Mouse (Mus musculus): ENCODE data around the gene Mdfic. TPM values are rescaled to one million over a fixed set of nuclear protein-coding genes. Genes with fewer than 3 reads are reported as not detected.
A peak's percentile ranks its signal among the peaks of the same experiment; 100 is the strongest.
"Not testable (repeated sequence)": the region's sequence is repeated elsewhere in the genome, so short reads cannot be mapped to it uniquely, and the experiment has no call there.

Gene Mdfic
- 4.0 and 4.4 TPM in 2 replicates for polyA plus RNA-seq (2016; fragmentation: Nextera tagmentation; extraction: Ambion mirVana)

- no peak for DNase-seq (ENCODE audit: low spot score)
- H3K9me3 ChIP-seq (replicated peaks) = no peaks in the 10 kb centered on the region
- peak within 1 kb of the TSS; percentile 76 for H3K4me3 ChIP-seq
- 0 out of 2 replicates have a peak, but pooled peaks cover 5% of the 10 kb centered on the region for H3K27me3 ChIP-seq (ENCODE audit: low read depth, poor library complexity, severe bottlenecking)
- WGBS = under 1% methylated on average over 16 of the region's 16 CpGs
- peaks cover 15% of the 10 kb centered on the region for H3K4me1 ChIP-seq
- H3K27ac ChIP-seq (replicated peaks) = peak within 1 kb of the TSS; percentile 92
- no peaks in the 10 kb centered on the region for H3K36me3 ChIP-seq
Observed at GRCm38 (mm10) chr6:15720461-15720817, at the start of gene Mdfic. Gene Mdfic, plus strand, starts transcription at chr6:15720661.

GRCm38 (mm10) chr6:15671364-15671763 lies 49.1 kb upstream of the Mdfic start:
- H3K4me3 ChIP-seq = no peak overlapping the region
- DNase-seq (ENCODE audit: low spot score) = no peak
- 0 out of 2 replicates have a peak, but pooled peaks cover 3% of the 10 kb centered on the region for H3K9me3 ChIP-seq (replicated peaks)

GRCm38 (mm10) chr6:15710080-15710479 lies 10.4 kb upstream of the Mdfic start:
- WGBS = 93% methylated on average over 4 of the region's 4 CpGs
- no peaks in the 10 kb centered on the region for H3K27me3 ChIP-seq (ENCODE audit: low read depth, poor library complexity, severe bottlenecking)
- no peaks in the 10 kb centered on the region for H3K36me3 ChIP-seq
- H3K27ac ChIP-seq (replicated peaks) = no peak overlapping the region
- DNase-seq (ENCODE audit: low spot score) = no peak
- H3K4me1 ChIP-seq = peaks cover 3% of the 10 kb centered on the region; the same call in 1 of the 2 replicates
- H3K9me3 ChIP-seq (replicated peaks) = no peaks in the 10 kb centered on the region
- H3K4me3 ChIP-seq = no peak overlapping the region

More at GRCm38 (mm10) chr6:15671364-15671763, 49.1 kb upstream of the Mdfic start:
- Histone ChIP-seq H3K27me3 (ENCODE audit: low read depth, poor library complexity, severe bottlenecking) (no peaks in the 10 kb centered on the region), H3K36me3 (no peaks in the 10 kb centered on the region), H3K27ac (replicated peaks) (no peak overlapping the region), H3K4me1 (no peaks in the 10 kb centered on the region)

GRCm38 (mm10) chr6:15710706-15711105 lies 9.8 kb upstream of the Mdfic start:
- WGBS = 87% methylated on average over 7 of the region's 7 CpGs
- no peaks in the 10 kb centered on the region for H3K9me3 ChIP-seq (replicated peaks)
- H3K27ac ChIP-seq (replicated peaks) = no peak overlapping the region
- H3K4me3 ChIP-seq = no peak overlapping the region
- no peaks in the 10 kb centered on the region for H3K27me3 ChIP-seq (ENCODE audit: low read depth, poor library complexity, severe bottlenecking)
- DNase-seq (ENCODE audit: low spot score) = no peak
- peaks cover 3% of the 10 kb centered on the region; the same call in 1 of the 2 replicates for H3K4me1 ChIP-seq
- H3K36me3 ChIP-seq = no peaks in the 10 kb centered on the region

GRCm38 (mm10) chr6:15712860-15713385 lies 7.5 kb upstream of the Mdfic start:
- Histone ChIP-seq H3K4me3 (no peak overlapping the region), H3K9me3 (replicated peaks) (no peaks in the 10 kb centered on the region), H3K4me1 (peaks cover 3% of the 10 kb centered on the region; the same call in 1 of the 2 replicates), H3K36me3 (no peaks in the 10 kb centered on the region), H3K27ac (replicated peaks) (no peak overlapping the region), H3K27me3 (ENCODE audit: low read depth, poor library complexity, severe bottlenecking) (no peaks in the 10 kb centered on the region)
- no peak for DNase-seq (ENCODE audit: low spot score)
- WGBS = 31% methylated on average over 2 of the region's 2 CpGs

- not testable (repeated sequence) for H3K4me1 ChIP-seq; H3K9me3 ChIP-seq (replicated peaks); H3K36me3 ChIP-seq; H3K27me3 ChIP-seq (ENCODE audit: low read depth, poor library complexity, severe bottlenecking); H3K27ac ChIP-seq (replicated peaks); DNase-seq (ENCODE audit: low spot score); H3K4me3 ChIP-seq
- 81% methylated on average over 1 of the region's 1 CpGs for WGBS
Observed at GRCm38 (mm10) chr6:15714036-15714435, 6.4 kb upstream of the Mdfic start.

GRCm38 (mm10) chr6:15714996-15715844 lies 5.2 kb upstream of the Mdfic start:
- Histone ChIP-seq H3K27ac (replicated peaks) (no peak overlapping the region), H3K4me3 (no peak overlapping the region), H3K9me3 (replicated peaks) (no peaks in the 10 kb centered on the region), H3K36me3 (no peaks in the 10 kb centered on the region), H3K4me1 (peaks cover 3% of the 10 kb centered on the region; the same call in 1 of the 2 replicates), H3K27me3 (ENCODE audit: low read depth, poor library complexity, severe bottlenecking) (0 out of 2 replicates have a peak, but pooled peaks cover 5% of the 10 kb centered on the region)
- 80% methylated on average over 2 of the region's 2 CpGs for WGBS
- no peak for DNase-seq (ENCODE audit: low spot score)

- Histone ChIP-seq H3K4me1 (peaks cover 15% of the 10 kb centered on the region), H3K4me3 (no peak overlapping the region), H3K27me3 (ENCODE audit: low read depth, poor library complexity, severe bottlenecking) (0 out of 2 replicates have a peak, but pooled peaks cover 5% of the 10 kb centered on the region), H3K27ac (replicated peaks) (no peak overlapping the region), H3K9me3 (replicated peaks) (no peaks in the 10 kb centered on the region), H3K36me3 (no peaks in the 10 kb centered on the region)
- WGBS = 75% methylated on average over 6 of the region's 6 CpGs
- no peak for DNase-seq (ENCODE audit: low spot score)
Observed at GRCm38 (mm10) chr6:15719919-15720318, 542 bp upstream of the Mdfic start.

- peak; percentile 68 for DNase-seq (ENCODE audit: low spot score)
- Histone ChIP-seq H3K9me3 (replicated peaks) (no peaks in the 10 kb centered on the region), H3K4me3 (peak overlapping the region; percentile 76), H3K27ac (replicated peaks) (peak overlapping the region; percentile 92), H3K4me1 (peaks cover 15% of the 10 kb centered on the region), H3K36me3 (no peaks in the 10 kb centered on the region), H3K27me3 (ENCODE audit: low read depth, poor library complexity, severe bottlenecking) (0 out of 2 replicates have a peak, but pooled peaks cover 5% of the 10 kb centered on the region)
- WGBS = under 1% methylated on average over 60 of the region's 60 CpGs
Observed at GRCm38 (mm10) chr6:15720818-15721715, 606 bp downstream of the Mdfic start.

GRCm38 (mm10) chr6:15721716-15722031 lies 1.2 kb downstream of the Mdfic start:
- H3K4me1 ChIP-seq = peaks cover 15% of the 10 kb centered on the region
- no peaks in the 10 kb centered on the region for H3K36me3 ChIP-seq
- DNase-seq (ENCODE audit: low spot score) = no peak
- H3K4me3 ChIP-seq = peak overlapping the region; percentile 76
- peak overlapping the region; percentile 92 for H3K27ac ChIP-seq (replicated peaks)
- 34% methylated on average over 5 of the region's 5 CpGs for WGBS
- H3K9me3 ChIP-seq (replicated peaks) = no peaks in the 10 kb centered on the region
- H3K27me3 ChIP-seq (ENCODE audit: low read depth, poor library complexity, severe bottlenecking) = 0 out of 2 replicates have a peak, but pooled peaks cover 5% of the 10 kb centered on the region

GRCm38 (mm10) chr6:15722631-15723030 lies 2.2 kb downstream of the Mdfic start:
- H3K36me3 ChIP-seq; H3K9me3 ChIP-seq (replicated peaks); H3K27ac ChIP-seq (replicated peaks); H3K27me3 ChIP-seq (ENCODE audit: low read depth, poor library complexity, severe bottlenecking); DNase-seq (ENCODE audit: low spot score); H3K4me3 ChIP-seq: not testable (repeated sequence)
- peaks cover 15% of the 10 kb centered on the region for H3K4me1 ChIP-seq
- WGBS = 93% methylated on average over 7 of the region's 8 CpGs

- no peaks in the 10 kb centered on the region for H3K9me3 ChIP-seq (replicated peaks)
- whole genome bisulfite sequencing = 88% methylated on average over 4 of the region's 4 CpGs
- H3K27ac ChIP-seq (replicated peaks) = no peak overlapping the region
- H3K27me3 ChIP-seq (ENCODE audit: low read depth, poor library complexity, severe bottlenecking) = no peaks in the 10 kb centered on the region
- H3K4me3 ChIP-seq = no peak overlapping the region
- peaks cover 15% of the 10 kb centered on the region for H3K4me1 ChIP-seq
- no peaks in the 10 kb centered on the region for H3K36me3 ChIP-seq
- no peak for DNase-seq (ENCODE audit: low spot score)
Observed at GRCm38 (mm10) chr6:15724304-15724703, 3.8 kb downstream of the Mdfic start.
